Mouse (Mus musculus) lung, postnatal 0 days (tissue): ENCODE data around the gene Cryzl2. TPM values are rescaled to one million over a fixed set of nuclear protein-coding genes. Genes with fewer than 3 reads are reported as not detected.

ENCODE experiments used
- ATAC-seq: fragments of 200-750 bp; cut with Nextera tagmentation; 2 replicates; pipeline ENCODE4 v1.8.0; 2017; ENCODE audit warnings: moderate library complexity
- DNase-seq: peaks from one replicate; pipeline ENCODE4 v3.0.0-alpha.2; 2016; ENCODE audit warnings: low spot score
- H3K27ac ChIP-seq: fragments of 300-500 bp; sonication (generic); 2 replicates; pipeline ENCODE4 v1.5.1; 2014; ENCODE audit warnings: antibody characterized with exemption, mild to moderate bottlenecking, low read length, mixed read lengths
- H3K27me3 ChIP-seq: fragments of 300-500 bp; sonication (generic); replicated peaks from 2 replicates; pipeline ENCODE4 v1.6.1; 2014; ENCODE audit warnings: low read length, mixed read lengths; ENCODE audit not compliant: insufficient read depth
- H3K36me3 ChIP-seq: fragments of 300-500 bp; sonication (generic); 2 replicates; pipeline ENCODE4 v1.6.1; 2014; ENCODE audit warnings: low read length, mixed read lengths; ENCODE audit not compliant: insufficient read depth
- H3K4me1 ChIP-seq: fragments of 300-500 bp; sonication (generic); 2 replicates; pipeline ENCODE4 v1.6.1; 2014; ENCODE audit warnings: antibody characterized with exemption, low read depth, low read length, mixed read lengths; ENCODE audit not compliant: insufficient read depth
- H3K4me2 ChIP-seq: fragments of 300-500 bp; sonication (generic); replicated peaks from 2 replicates; pipeline ENCODE4 v1.6.1; 2014; ENCODE audit warnings: low read depth, mild to moderate bottlenecking, low read length, moderate library complexity, mixed read lengths
- H3K4me3 ChIP-seq: fragments of 300-500 bp; sonication (generic); 2 replicates; pipeline ENCODE4 v1.5.1; 2014; ENCODE audit warnings: low read depth, low read length
- H3K9ac ChIP-seq: fragments of 300-500 bp; sonication (generic); replicated peaks from 2 replicates; pipeline ENCODE4 v1.6.1; 2014; ENCODE audit warnings: low read depth, mild to moderate bottlenecking
- H3K9me3 ChIP-seq: fragments of 300-500 bp; sonication (generic); 2 replicates; pipeline ENCODE4 v1.6.1; 2016; ENCODE audit warnings: low read length, mixed read lengths
- CTCF ChIP-seq: IDR thresholded peaks from 2 replicates; pipeline ENCODE4 v1.5.1; 2016; ENCODE audit warnings: antibody characterized with exemption, mild to moderate bottlenecking
- EP300 ChIP-seq: IDR thresholded peaks from 2 replicates; pipeline ENCODE4 v1.6.1; 2016; ENCODE audit warnings: antibody characterized with exemption, mild to moderate bottlenecking, control low read depth
- WGBS: fragments of 180-500 bp; shearing (Covaris S2); extraction: QIAGEN DNeasy Blood & Tissue Kit; methylation state at CpG from one replicate; pipeline ENCODE4 v1.1.7; 2014; 5-methylcytosine and 5-hydroxymethylcytosine counted together
- polyA plus RNA-seq: library from polyadenylated mRNA; unstranded; fragments of >200 nt; fragmentation: Nextera tagmentation; extraction: Ambion mirVana; gene quantifications from 2 replicates; pipeline ENCODE4 v1.2.1, GENCODE M21; 2015

Cryzl2 gene
- polyA plus RNA-seq, 1 experiment from 2014 or later, result 9.4 TPM

DNA sequence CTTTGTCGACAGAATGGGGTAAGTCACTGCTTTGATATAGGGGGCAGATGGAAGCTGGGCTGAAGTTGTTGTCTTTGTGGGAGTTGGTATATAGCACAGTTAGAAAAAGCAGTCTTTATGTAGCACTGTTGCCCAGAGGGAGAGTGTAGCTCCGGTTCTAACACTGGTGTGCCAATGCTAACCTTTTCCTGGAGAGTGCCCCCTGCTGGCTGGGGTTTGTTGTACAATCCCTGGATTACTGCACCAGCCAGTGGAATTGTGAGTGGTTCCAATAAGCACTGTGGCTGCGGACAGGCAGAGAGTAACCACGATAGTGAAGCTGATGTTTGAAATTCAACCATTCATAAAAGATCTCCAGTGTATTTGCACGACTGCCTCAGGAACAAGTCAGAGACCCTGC lies 79.3 kb downstream of the Cryzl2 start:
- DNase-seq, result no peak
- H3K4me3 ChIP-seq, result no peak overlapping the region

More for the DNA sequence above, 79.3 kb downstream of the Cryzl2 start:
- H3K27me3 ChIP-seq, result no peaks in the 10 kb centered on the region
- WGBS, result 83% methylated on average over 5 of the region's 5 CpGs
- no peak overlapping the region for H3K9ac ChIP-seq
- H3K9me3 ChIP-seq, result no peaks in the 10 kb centered on the region
- no peak overlapping the region for H3K4me2 ChIP-seq
- TF ChIP-seq CTCF, result peak; percentile 54
- no peak for TF ChIP-seq EP300
- no peaks in the 10 kb centered on the region for H3K4me1 ChIP-seq
- no peaks in the 10 kb centered on the region for H3K36me3 ChIP-seq
- no peak for ATAC-seq
- H3K27ac ChIP-seq, result no peak overlapping the region

Other genes starting within 250 kb of the Cryzl2 start
- 15.3 and 19.8 TPM in 2 replicates for gene Rasal2, start 46.0 kb upstream of the Cryzl2 start, polyA plus RNA-seq
- gene Sec16b, start 48.2 kb downstream of the Cryzl2 start, polyA plus RNA-seq, result 0.87 and 1.2 TPM in 2 replicates